Mouse (Mus musculus): ENCODE results near the gene Acer3. TPM values are rescaled to one million over a fixed set of nuclear protein-coding genes. Genes with fewer than 3 reads are reported as not detected.

The Acer3 gene
- polyA plus RNA-seq, 1 experiment, result 11.3 TPM

GRCm38 (mm10) chr7:98171141-98172073 lies 149.6 kb downstream of the Acer3 start:
- H3K4me1 ChIP-seq (ENCODE audit: control insufficient read depth, insufficient read depth, low read length), result no peaks in the 10 kb centered on the region
- H3K4me3 ChIP-seq (ENCODE audit: control insufficient read depth, low read depth, low read length), result no peak overlapping the region
- no peaks in the 10 kb centered on the region for H3K36me3 ChIP-seq (ENCODE audit: control insufficient read depth, insufficient read depth, low read length)
- no peaks in the 10 kb centered on the region for H3K27me3 ChIP-seq (ENCODE audit: control insufficient read depth, insufficient read depth, low read length)
- H3K27ac ChIP-seq (ENCODE audit: control insufficient read depth, insufficient read depth, low read depth, low read length), result no peak overlapping the region
- TF ChIP-seq CTCF (IDR thresholded peaks at IDR 0.05; ENCODE audit: control insufficient read depth, insufficient read depth, insufficient replicate concordance, low read depth, low read length), result no peak
- no peak for TF ChIP-seq POLR2A (IDR thresholded peaks at IDR 0.05; ENCODE audit: control insufficient read depth, low read depth, low read length)

GRCm38 (mm10) chr7:98164999-98165528 lies 155.9 kb downstream of the Acer3 start:
- TF ChIP-seq POLR2A (IDR thresholded peaks at IDR 0.05; ENCODE audit: control insufficient read depth, low read depth, low read length), result no peak
- TF ChIP-seq CTCF (IDR thresholded peaks at IDR 0.05; ENCODE audit: control insufficient read depth, insufficient read depth, insufficient replicate concordance, low read depth, low read length), result no peak
- H3K36me3 ChIP-seq (ENCODE audit: control insufficient read depth, insufficient read depth, low read length), result no peaks in the 10 kb centered on the region
- no peak overlapping the region for H3K27ac ChIP-seq (ENCODE audit: control insufficient read depth, insufficient read depth, low read depth, low read length)

GRCm38 (mm10) chr7:98164382-98164998 lies 156.5 kb downstream of the Acer3 start:
- H3K4me1 ChIP-seq (ENCODE audit: control insufficient read depth, insufficient read depth, low read length), result no peaks in the 10 kb centered on the region
- H3K36me3 ChIP-seq (ENCODE audit: control insufficient read depth, insufficient read depth, low read length), result no peaks in the 10 kb centered on the region
- no peaks in the 10 kb centered on the region for H3K27me3 ChIP-seq (ENCODE audit: control insufficient read depth, insufficient read depth, low read length)
- TF ChIP-seq CTCF (IDR thresholded peaks at IDR 0.05; ENCODE audit: control insufficient read depth, insufficient read depth, insufficient replicate concordance, low read depth, low read length), result no peak
- no peak for TF ChIP-seq POLR2A (IDR thresholded peaks at IDR 0.05; ENCODE audit: control insufficient read depth, low read depth, low read length)
- H3K4me3 ChIP-seq (ENCODE audit: control insufficient read depth, low read depth, low read length), result no peak overlapping the region
- no peak overlapping the region for H3K27ac ChIP-seq (ENCODE audit: control insufficient read depth, insufficient read depth, low read depth, low read length)

More at GRCm38 (mm10) chr7:98164999-98165528, 155.9 kb downstream of the Acer3 start:
- H3K4me3 ChIP-seq (ENCODE audit: control insufficient read depth, low read depth, low read length), result no peak overlapping the region
- no peaks in the 10 kb centered on the region for H3K4me1 ChIP-seq (ENCODE audit: control insufficient read depth, insufficient read depth, low read length)
- no peaks in the 10 kb centered on the region for H3K27me3 ChIP-seq (ENCODE audit: control insufficient read depth, insufficient read depth, low read length)

GRCm38 (mm10) chr7:98163700-98164099 lies 157.3 kb downstream of the Acer3 start:
- TF ChIP-seq CTCF (IDR thresholded peaks at IDR 0.05; ENCODE audit: control insufficient read depth, insufficient read depth, insufficient replicate concordance, low read depth, low read length), result no peak
- TF ChIP-seq POLR2A (IDR thresholded peaks at IDR 0.05; ENCODE audit: control insufficient read depth, low read depth, low read length), result no peak
- H3K27me3 ChIP-seq (ENCODE audit: control insufficient read depth, insufficient read depth, low read length), result no peaks in the 10 kb centered on the region
- no peak overlapping the region for H3K27ac ChIP-seq (ENCODE audit: control insufficient read depth, insufficient read depth, low read depth, low read length)
- H3K36me3 ChIP-seq (ENCODE audit: control insufficient read depth, insufficient read depth, low read length), result no peaks in the 10 kb centered on the region
- no peak overlapping the region for H3K4me3 ChIP-seq (ENCODE audit: control insufficient read depth, low read depth, low read length)
- no peaks in the 10 kb centered on the region for H3K4me1 ChIP-seq (ENCODE audit: control insufficient read depth, insufficient read depth, low read length)

GRCm38 (mm10) chr7:98162239-98162638 lies 158.8 kb downstream of the Acer3 start:
- no peaks in the 10 kb centered on the region for H3K36me3 ChIP-seq (ENCODE audit: control insufficient read depth, insufficient read depth, low read length)
- H3K27me3 ChIP-seq (ENCODE audit: control insufficient read depth, insufficient read depth, low read length), result no peaks in the 10 kb centered on the region
- TF ChIP-seq CTCF (IDR thresholded peaks at IDR 0.05; ENCODE audit: control insufficient read depth, insufficient read depth, insufficient replicate concordance, low read depth, low read length) (no peak), POLR2A (IDR thresholded peaks at IDR 0.05; ENCODE audit: control insufficient read depth, low read depth, low read length) (no peak)
- no peak overlapping the region for H3K4me3 ChIP-seq (ENCODE audit: control insufficient read depth, low read depth, low read length)
- no peaks in the 10 kb centered on the region for H3K4me1 ChIP-seq (ENCODE audit: control insufficient read depth, insufficient read depth, low read length)
- no peak overlapping the region for H3K27ac ChIP-seq (ENCODE audit: control insufficient read depth, insufficient read depth, low read depth, low read length)

- H3K27ac ChIP-seq (ENCODE audit: control insufficient read depth, insufficient read depth, low read depth, low read length), result no peak overlapping the region
- H3K4me3 ChIP-seq (ENCODE audit: control insufficient read depth, low read depth, low read length), result no peak overlapping the region
- no peaks in the 10 kb centered on the region for H3K27me3 ChIP-seq (ENCODE audit: control insufficient read depth, insufficient read depth, low read length)
- no peaks in the 10 kb centered on the region for H3K36me3 ChIP-seq (ENCODE audit: control insufficient read depth, insufficient read depth, low read length)
- peaks cover 5% of the 10 kb centered on the region for H3K4me1 ChIP-seq (ENCODE audit: control insufficient read depth, insufficient read depth, low read length)
- TF ChIP-seq CTCF (IDR thresholded peaks at IDR 0.05; ENCODE audit: control insufficient read depth, insufficient read depth, insufficient replicate concordance, low read depth, low read length) (no peak), POLR2A (IDR thresholded peaks at IDR 0.05; ENCODE audit: control insufficient read depth, low read depth, low read length) (no peak)
Observed at GRCm38 (mm10) chr7:98160041-98160740, 160.8 kb downstream of the Acer3 start.

Data from testis, adult 2 months (tissue).